Mouse (Mus musculus) layer of hippocampus, postnatal 14 days (tissue): ENCODE data around the gene Kri1. TPM values are rescaled to one million over a fixed set of nuclear protein-coding genes. Genes with fewer than 3 reads are reported as not detected.
"Not testable (repeated sequence)": the region's sequence is repeated elsewhere in the genome, so short reads cannot be mapped to it uniquely, and the experiment has no call there.

ENCODE experiments used
- DNase-seq, 2 experiments: peaks; one replicate each; pipeline ENCODE4 v3.0.0; 2021 to 2022; ENCODE audit warnings: low spot score in 2 of 2, mixed read lengths in 1 of 2
- total RNA-seq, 2 experiments: library from RNA; stranded (reverse); gene quantifications; 2 replicates each; pipeline ENCODE4 v1.2.3; 2021

The Kri1 gene
- total RNA-seq, 2 experiments from 2014 or later = 32.1 to 33.4 TPM

- no peak for DNase-seq
Observed at GRCm38 (mm10) chr9:21316696-21317095, 28.9 kb upstream of the Kri1 start.

GRCm38 (mm10) chr9:21315421-21315820 is 27.7 kb upstream of the Kri1 start:
- no peak for DNase-seq

- no peak for DNase-seq
Observed at GRCm38 (mm10) chr9:21314367-21315140, 26.8 kb upstream of the Kri1 start.

DNA sequence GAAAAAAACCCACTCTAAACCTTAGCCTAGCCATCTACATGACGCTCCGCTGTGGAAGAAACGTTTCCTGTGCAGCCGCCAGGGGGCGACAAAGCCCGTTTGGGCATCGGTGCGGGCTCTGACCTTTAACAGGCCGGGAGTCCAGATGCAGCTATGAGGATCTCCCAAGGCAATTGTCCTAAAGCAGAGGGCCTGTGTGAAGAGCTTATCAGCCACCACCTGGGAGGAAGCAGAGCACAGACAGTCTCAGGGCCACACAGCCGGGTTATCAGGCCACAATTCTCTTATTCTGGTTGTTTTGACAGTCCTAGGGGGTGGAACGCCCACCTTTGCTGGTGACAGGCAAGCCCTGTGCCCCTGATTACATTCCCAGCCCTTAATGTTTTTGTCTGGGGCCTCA is 25.6 kb upstream of the Kri1 start:
- peak; percentile 81 to 84 for DNase-seq

DNA sequence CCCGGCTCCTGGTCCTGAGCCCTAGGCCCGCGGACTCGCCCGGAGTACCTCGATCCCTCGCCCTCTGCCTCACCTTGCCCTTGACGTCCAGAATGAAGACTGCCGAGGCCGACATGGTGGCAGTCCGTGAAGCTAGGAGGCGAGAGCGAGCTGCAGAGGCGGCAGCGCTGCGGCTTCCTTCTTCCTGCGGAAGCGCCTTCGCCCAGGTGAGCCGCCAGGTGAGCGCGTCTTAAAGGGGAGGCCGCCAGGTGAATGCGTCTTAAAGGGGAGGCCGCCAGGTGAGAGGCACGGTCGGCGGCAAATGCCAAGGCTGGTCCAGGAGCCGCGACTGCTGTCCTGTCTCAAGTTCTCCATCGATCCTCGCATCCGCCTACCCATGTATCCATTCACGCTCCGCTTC is 24.4 kb upstream of the Kri1 start, which contains the start of gene Ap1m2:
Gene Ap1m2 (minus strand): TSS at position 204 of the 400 bp plus-strand sequence.
- DNase-seq = no peak

- DNase-seq = no peak
Observed at GRCm38 (mm10) chr9:21311695-21312094, 23.9 kb upstream of the Kri1 start.

GRCm38 (mm10) chr9:21309150-21309741 is 21.5 kb upstream of the Kri1 start:
- no peak for DNase-seq

GRCm38 (mm10) chr9:21305065-21305464 is 17.3 kb upstream of the Kri1 start:
- DNase-seq = no peak

DNA sequence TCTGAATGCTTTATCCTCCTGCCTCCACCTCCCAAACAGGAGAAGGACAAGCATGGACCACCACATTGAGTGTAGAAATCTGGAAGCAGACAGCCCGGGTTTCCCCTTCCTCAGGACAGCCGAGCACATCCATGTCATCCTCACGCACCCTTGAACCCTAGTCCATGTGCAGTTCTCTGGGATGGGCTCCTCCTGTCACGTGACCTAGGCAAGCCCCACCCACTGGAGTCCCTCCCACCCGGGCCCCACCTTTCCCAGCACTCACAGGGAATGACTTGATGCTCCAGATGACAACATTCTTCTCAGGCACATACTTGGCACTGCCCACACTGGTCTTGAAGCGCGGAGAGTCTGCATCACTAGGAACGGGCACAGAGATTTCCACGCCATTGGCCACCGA is 11.2 kb upstream of the Kri1 start:
- no peak for DNase-seq

- DNase-seq = no peak
Observed at GRCm38 (mm10) chr9:21292271-21292670, 4.5 kb upstream of the Kri1 start.

DNA sequence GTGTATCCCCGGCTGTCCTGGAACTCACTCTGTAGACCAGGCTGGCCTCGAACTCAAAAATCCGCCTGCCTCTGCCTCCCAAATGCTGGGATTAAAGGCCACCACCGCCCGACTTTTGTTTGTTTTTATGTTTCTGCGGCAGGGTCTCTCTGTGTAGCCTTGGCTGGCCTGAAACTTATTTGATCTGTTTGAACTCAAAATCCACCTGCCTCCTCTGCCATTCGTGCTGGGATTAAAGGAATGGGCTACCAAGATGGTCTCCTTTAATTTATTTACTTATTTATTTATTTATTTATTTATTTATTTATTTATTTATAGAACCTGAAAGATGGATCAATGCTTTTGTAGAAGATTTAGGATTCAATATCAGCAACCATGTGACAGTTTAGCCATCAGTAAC is 4.1 kb upstream of the Kri1 start:
- DNase-seq = not testable (repeated sequence)

- peak; percentile 99 to 100 for DNase-seq
Observed at GRCm38 (mm10) chr9:21291022-21291787, 3.4 kb upstream of the Kri1 start, which contains the start of gene Cdkn2d. Gene Cdkn2d, minus strand, starts transcription at chr9:21291407.

DNA sequence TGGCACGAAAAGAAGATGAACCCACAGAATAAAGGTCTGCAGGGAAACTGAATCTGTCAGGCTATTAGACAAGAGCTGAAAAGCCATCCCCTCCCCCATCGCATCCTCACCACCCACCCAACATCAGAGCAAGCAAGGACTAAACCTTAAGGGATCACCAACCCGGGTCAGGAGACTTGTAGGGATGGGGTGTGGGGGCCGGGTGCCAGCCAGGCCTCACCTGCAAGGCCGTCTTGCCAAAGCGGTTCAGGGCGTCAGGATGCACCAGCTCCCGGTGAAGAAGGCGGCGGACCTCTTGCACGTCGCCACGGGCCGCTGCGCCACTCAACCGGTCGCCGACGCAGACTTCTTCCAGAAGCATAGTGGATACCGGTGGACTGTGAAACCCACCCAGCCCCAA is 2.8 kb upstream of the Kri1 start:
- DNase-seq = no peak

DNA sequence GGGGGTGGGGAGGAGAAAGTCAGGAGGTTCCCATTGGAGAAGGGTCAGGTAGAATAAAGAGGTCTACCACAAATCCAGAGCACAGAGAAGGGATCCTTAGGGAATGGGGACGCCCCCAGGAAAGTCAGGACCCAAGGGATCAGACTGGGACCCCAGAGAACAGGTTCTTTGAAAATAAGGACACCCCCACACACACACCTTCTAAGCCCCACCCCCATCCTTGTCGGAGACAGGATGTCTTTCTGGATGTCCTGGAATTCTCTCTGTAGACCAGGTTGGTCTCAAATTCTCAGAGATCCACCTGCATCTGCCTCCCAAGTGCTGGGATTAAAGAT is 1.5 kb upstream of the Kri1 start:
- no peak for DNase-seq

DNA sequence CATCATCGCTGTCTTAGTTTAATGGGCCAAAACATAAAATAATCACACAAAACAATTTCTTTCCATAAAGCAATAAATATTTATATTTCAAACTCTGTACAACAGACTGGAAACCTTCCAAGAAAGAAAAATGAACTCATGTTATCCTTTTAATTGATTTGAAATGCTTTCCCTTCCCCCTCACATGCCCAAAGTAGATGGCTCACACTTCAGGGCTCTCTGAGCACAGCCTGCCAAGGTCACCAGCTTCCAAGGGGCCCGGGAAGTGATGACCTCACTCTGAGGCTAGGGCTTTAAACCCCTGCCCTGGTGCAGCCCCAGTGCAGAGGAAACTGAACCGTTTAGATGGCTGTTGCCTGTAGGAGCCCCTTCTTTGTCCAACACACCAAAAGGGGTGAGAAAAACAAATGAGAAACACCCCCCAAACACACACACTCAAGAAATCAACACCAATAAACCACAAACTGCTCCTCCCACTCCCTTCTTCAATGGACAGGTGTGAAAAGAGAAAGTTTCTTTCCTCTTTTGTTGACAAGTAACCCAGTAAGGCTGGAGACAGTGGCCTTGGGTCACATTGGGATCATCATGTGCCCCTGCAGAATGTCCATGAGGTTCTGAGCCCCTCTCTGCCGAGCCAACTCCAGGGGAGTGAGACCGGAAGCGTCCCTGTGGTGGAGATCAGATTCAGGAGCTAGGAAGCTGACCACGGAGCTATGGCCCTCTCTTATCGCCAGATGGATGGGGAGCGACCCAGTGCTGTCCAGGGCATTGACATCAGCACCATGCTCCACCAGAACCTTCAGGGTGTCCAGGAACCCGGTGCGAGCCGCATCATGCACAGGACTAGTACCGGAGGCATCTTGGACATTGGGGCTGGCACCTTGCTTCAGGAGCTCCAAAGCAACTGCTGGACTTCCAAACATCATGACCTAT is 901 bp upstream of the Kri1 start:
- DNase-seq = no peak

DNA sequence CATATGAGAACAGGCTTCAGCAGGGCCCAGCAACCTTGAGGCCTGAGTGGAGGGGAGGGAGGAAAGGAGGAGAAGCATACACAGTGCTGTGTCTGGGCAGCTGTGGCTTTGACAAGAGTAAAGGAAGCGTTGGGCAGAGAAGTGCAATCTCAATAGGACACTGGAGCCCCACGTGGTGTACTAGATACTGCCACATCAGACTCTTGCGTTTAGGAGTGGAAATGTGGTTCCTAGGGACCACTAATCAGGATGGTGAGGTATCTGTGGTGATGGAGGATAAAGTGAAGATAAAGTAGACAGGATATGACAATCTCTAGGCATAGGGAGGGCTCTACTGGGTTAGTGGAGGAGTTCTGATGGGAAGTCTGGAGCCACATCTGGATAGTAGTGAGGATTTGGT is 1.0 kb downstream of the Kri1 start:
- DNase-seq = no peak

- DNase-seq = no peak
Observed at GRCm38 (mm10) chr9:21283994-21284393, 3.8 kb downstream of the Kri1 start.

DNA sequence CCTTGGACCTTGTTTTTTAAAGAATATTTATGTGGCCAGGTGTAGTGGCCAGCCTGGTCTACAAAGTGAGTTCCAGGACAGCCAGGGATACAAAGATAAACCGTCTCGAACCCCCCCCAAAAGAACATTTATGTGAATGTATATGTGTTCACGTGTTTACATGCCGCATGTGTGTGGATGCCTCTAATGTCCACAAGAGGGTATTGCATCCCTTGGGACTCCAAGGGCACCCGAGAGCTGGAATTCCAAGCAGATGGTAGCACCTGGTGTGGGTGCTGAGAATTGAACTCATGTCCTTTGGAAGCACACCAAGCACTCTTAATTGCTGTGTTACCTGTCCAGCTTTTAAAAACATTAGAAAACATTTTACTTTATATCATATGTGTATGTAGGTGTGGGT is 4.2 kb downstream of the Kri1 start:
- no peak for DNase-seq

DNA sequence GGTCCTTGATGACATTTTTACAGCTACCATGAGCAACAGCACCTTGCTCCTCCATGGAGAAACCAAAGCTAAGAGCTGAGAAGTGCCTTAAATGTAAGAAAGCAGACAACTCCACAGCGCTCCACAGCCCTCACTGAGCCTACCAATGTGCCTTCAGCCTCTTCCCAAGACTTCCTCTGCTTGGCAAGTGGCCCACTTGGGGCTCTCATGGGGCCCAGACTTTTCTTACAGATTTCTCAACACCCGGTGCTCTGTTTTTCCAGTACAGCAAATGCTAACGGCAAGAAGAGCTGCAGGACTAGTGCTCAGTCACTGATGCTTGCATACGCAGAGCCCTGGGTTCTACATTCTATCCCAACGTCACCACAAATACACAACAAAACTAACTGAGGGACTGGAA is 10.0 kb downstream of the Kri1 start:
- DNase-seq = no peak

- DNase-seq = no peak
Observed at GRCm38 (mm10) chr9:21276307-21276706, 11.5 kb downstream of the Kri1 start.

DNA sequence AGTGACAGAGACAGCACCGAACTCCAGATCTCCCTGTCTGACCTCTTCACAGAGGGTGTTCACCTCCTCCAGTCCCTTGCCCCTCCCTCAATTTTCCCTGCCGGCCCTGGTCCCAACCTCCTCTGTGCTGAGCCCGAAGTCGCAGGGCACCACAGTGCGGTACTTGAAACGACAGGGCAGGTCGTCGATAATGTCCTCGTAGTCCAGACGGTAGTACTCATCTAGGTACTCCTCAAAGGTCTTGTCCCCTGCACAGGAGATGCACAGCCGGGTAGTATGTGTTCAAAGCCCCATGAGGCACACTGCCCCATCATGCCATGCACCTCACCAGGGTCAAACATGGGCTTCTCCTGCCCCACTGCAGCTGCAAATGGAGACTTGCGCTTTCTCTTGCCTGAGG is 12.0 kb downstream of the Kri1 start:
- no peak for DNase-seq
